Mouse (Mus musculus) bone marrow, adult 2 months (tissue): ENCODE results near the gene Borcs5.

ENCODE experiments used
- CTCF ChIP-seq: fragments of 200-500 bp; IDR thresholded peaks from 2 replicates; pipeline ENCODE4 v1.5.1; 2011; ENCODE audit warnings: low read length, control low read depth; ENCODE audit not compliant: control insufficient read depth, insufficient read depth
- POLR2A ChIP-seq: fragments of 200-500 bp; IDR thresholded peaks from 2 replicates; pipeline ENCODE4 v1.6.1; 2011; ENCODE audit warnings: low read depth, mild to moderate bottlenecking, control low read depth, low read length, borderline replicate concordance; ENCODE audit not compliant: control insufficient read depth

DNA sequence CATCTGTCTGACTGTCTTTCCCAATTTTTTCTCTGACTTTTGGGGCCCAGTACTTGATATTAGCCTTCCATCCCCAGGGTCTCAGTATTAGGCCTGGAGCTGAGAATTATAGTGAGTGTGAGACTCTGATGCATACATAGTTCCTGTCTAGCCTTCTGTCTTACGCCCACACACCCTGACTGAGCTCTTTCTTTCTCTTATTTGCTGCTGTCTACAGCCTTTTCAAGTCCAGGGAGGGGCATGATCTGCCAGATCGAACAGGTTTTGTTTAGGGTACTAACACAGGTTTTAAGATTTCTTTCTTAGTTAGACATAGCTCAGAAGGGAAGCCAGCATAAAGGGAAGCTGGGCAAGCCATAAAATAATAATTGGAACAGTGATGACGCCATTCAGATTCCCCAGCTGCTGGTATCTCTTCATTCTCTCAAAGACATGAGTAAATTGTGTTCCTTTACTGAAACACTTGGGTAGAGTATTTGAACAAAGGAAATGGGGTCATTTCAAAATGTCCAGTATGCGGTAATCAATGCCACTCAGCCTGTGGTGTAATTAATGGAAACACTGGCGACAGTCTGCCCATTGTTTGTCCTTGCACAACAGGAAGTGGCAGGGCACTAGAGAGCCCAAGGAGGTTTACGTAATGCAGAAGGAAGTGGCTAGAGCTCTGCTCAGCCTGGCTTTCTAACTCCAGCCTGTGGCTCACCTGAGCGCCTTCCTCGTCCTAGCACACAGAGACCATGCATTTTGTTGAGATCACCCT is 61.3 kb downstream of the Borcs5 start:
- TF ChIP-seq CTCF (no peak), POLR2A (no peak)
